Mouse (Mus musculus): ENCODE results near the gene Olfr1338. TPM values are rescaled to one million over a fixed set of nuclear protein-coding genes. Genes with fewer than 3 reads are reported as not detected.

The Olfr1338 gene
- polyA plus RNA-seq, 1 experiment, result not detected

- Histone ChIP-seq H3K4me1 (ENCODE audit: control insufficient read depth, insufficient read depth, low read length) (no peaks in the 10 kb centered on the region), H3K4me3 (ENCODE audit: insufficient read depth, low read length) (no peak overlapping the region), H3K27ac (ENCODE audit: insufficient read depth, low read depth, low read length) (no peak overlapping the region)
- TF ChIP-seq CTCF (IDR thresholded peaks at IDR 0.05; ENCODE audit: low read depth, low read length) (no peak), POLR2A (IDR thresholded peaks at IDR 0.05; ENCODE audit: borderline replicate concordance, low read depth, low read length) (no peak)
These were observed 50.5 kb downstream of the Olfr1338 start for GRCm38 (mm10) chr4:118708086-118708485.

GRCm38 (mm10) chr4:118703223-118703622 is 55.3 kb downstream of the Olfr1338 start, which contains the start of gene Olfr1341:
Gene Olfr1341 (plus strand): TSS chr4:118703523.
- TF ChIP-seq POLR2A (IDR thresholded peaks at IDR 0.05; ENCODE audit: borderline replicate concordance, low read depth, low read length) (no peak), CTCF (IDR thresholded peaks at IDR 0.05; ENCODE audit: low read depth, low read length) (no peak)

More at GRCm38 (mm10) chr4:118703223-118703622, 55.3 kb downstream of the Olfr1338 start, which contains the start of gene Olfr1341:
- Histone ChIP-seq H3K4me3 (ENCODE audit: insufficient read depth, low read length) (no peak within 1 kb of the TSS), H3K27ac (ENCODE audit: insufficient read depth, low read depth, low read length) (no peak within 1 kb of the TSS), H3K4me1 (ENCODE audit: control insufficient read depth, insufficient read depth, low read length) (no peaks in the 10 kb centered on the region)

Other genes starting within 250 kb of the Olfr1338 start
- gene 2610528J11Rik, start 231.7 kb downstream of the Olfr1338 start, polyA plus RNA-seq (2012; ENCODE audit: insufficient read depth, insufficient read length, missing spikeins), result not detected in 2 replicates
- gene Tmem125, start 214.7 kb downstream of the Olfr1338 start, polyA plus RNA-seq (2012; ENCODE audit: insufficient read depth, insufficient read length, missing spikeins), result not detected in 2 replicates
- not detected in 2 replicates for gene Cfap57, start 138.0 kb downstream of the Olfr1338 start, polyA plus RNA-seq (2012; ENCODE audit: insufficient read depth, insufficient read length, missing spikeins)
- 27.3 and 36.7 TPM in 2 replicates for gene Ebna1bp2, start 137.9 kb downstream of the Olfr1338 start, polyA plus RNA-seq (2012; ENCODE audit: insufficient read depth, insufficient read length, missing spikeins)
- gene Olfr62, start 99.8 kb downstream of the Olfr1338 start, polyA plus RNA-seq (2012; ENCODE audit: insufficient read depth, insufficient read length, missing spikeins), result not detected in 2 replicates
- not detected in 2 replicates for gene Olfr1342, start 66.0 kb downstream of the Olfr1338 start, polyA plus RNA-seq (2012; ENCODE audit: insufficient read depth, insufficient read length, missing spikeins)
- gene Olfr1341, start 55.2 kb downstream of the Olfr1338 start, polyA plus RNA-seq (2012; ENCODE audit: insufficient read depth, insufficient read length, missing spikeins), result not detected in 2 replicates
- 0.16 and 0.24 TPM in 2 replicates for gene Olfr1340, start 38.6 kb downstream of the Olfr1338 start, polyA plus RNA-seq (2012; ENCODE audit: insufficient read depth, insufficient read length, missing spikeins)
- not detected in 2 replicates for gene Olfr1339, start 26.6 kb downstream of the Olfr1338 start, polyA plus RNA-seq (2012; ENCODE audit: insufficient read depth, insufficient read length, missing spikeins)
- not detected in 2 replicates for gene Olfr1337, start 23.8 kb upstream of the Olfr1338 start, polyA plus RNA-seq (2012; ENCODE audit: insufficient read depth, insufficient read length, missing spikeins)
- gene Olfr1335, start 51.2 kb upstream of the Olfr1338 start, polyA plus RNA-seq (2012; ENCODE audit: insufficient read depth, insufficient read length, missing spikeins), result not detected in 2 replicates
- not detected in 2 replicates for gene Olfr1333, start 77.5 kb upstream of the Olfr1338 start, polyA plus RNA-seq (2012; ENCODE audit: insufficient read depth, insufficient read length, missing spikeins)
- gene Olfr1331, start 105.9 kb upstream of the Olfr1338 start, polyA plus RNA-seq (2012; ENCODE audit: insufficient read depth, insufficient read length, missing spikeins), result not detected in 2 replicates
- 0.24 and 0.63 TPM in 2 replicates for gene Olfr1330, start 129.9 kb upstream of the Olfr1338 start, polyA plus RNA-seq (2012; ENCODE audit: insufficient read depth, insufficient read length, missing spikeins)
- gene Olfr1329, start 158.7 kb upstream of the Olfr1338 start, polyA plus RNA-seq (2012; ENCODE audit: insufficient read depth, insufficient read length, missing spikeins), result not detected in 2 replicates
- gene Olfr1328, start 179.9 kb upstream of the Olfr1338 start, polyA plus RNA-seq (2012; ENCODE audit: insufficient read depth, insufficient read length, missing spikeins), result not detected in 2 replicates
- gene Lao1, start 202.8 kb upstream of the Olfr1338 start, polyA plus RNA-seq (2012; ENCODE audit: insufficient read depth, insufficient read length, missing spikeins), result not detected in 2 replicates